22 mouse cellular contexts compared by ENCODE assay signal in genomic region chr7:45914067-45914466, GRCm38 (mm10). TPM values are rescaled to one million over a fixed set of nuclear protein-coding genes. Genes with fewer than 3 reads are reported as not detected.
DNase-seq lines count a peak whose midpoint lies in the region; ATAC-seq lines count a peak whose summit lies in the region.
"Had no signal": no experiment of that assay in that cellular context is flagged by ENCODE, and none has a peak within 500 bp of the region (broad histone marks: within the 10 kb centered on the region; RNA-seq: fewer than 3 reads in every experiment).

No protein-coding gene starts in this region.

- 0 out of 2 replicates have a peak overlapping the region, but pooled peaks have one; percentile 18 for H3K9ac ChIP-seq in kidney, embryonic 14.5 days (ENCODE audit: low read depth, low read length)
- H3K9ac ChIP-seq: embryonic facial prominence, embryonic 12.5 days; heart, embryonic 15.5 days; hindbrain, embryonic 15.5 days had no signal

- peaks cover 25% of the 10 kb centered on the region for H3K4me1 ChIP-seq in kidney, embryonic 14.5 days (ENCODE audit: control insufficient read depth, insufficient read depth, low read length)
- peaks cover 42% of the 10 kb centered on the region for H3K4me1 ChIP-seq in limb, embryonic 10.5 days

- H3K4me2 ChIP-seq in kidney, embryonic 14.5 days (replicated peaks; ENCODE audit: low read depth, low read length): no peak overlapping the region
- H3K4me2 ChIP-seq: embryonic facial prominence, embryonic 12.5 days; heart, embryonic 11.5 days; heart, embryonic 15.5 days; hindbrain, embryonic 15.5 days had no signal

- no peak for DNase-seq in kidney, adult 8-10 months
- peak; percentile 23 for DNase-seq in thymus, postnatal 14 days
- no peak for DNase-seq in thymus, postnatal 36 days
- DNase-seq in limb, embryonic 10.5 days (ENCODE audit: low spot score): no peak
- DNase-seq in adipocyte (ENCODE audit: low spot score): no peak
- no peak for DNase-seq in cerebellum, postnatal 10 days
- DNase-seq: adrenal gland, adult 8-10 months; adrenal gland, postnatal 36 days; cerebellum, adult 2 months; cerebellum, postnatal 14 days; embryo, embryonic 11 days; gastrocnemius, postnatal 36 days; heart, adult 18-20 months; heart, postnatal 14 days had no signal

- no peak overlapping the region for H3K4me3 ChIP-seq in kidney, embryonic 14.5 days (ENCODE audit: low read length)
- no peak overlapping the region for H3K4me3 ChIP-seq in limb, embryonic 10.5 days
- H3K4me3 ChIP-seq: embryonic facial prominence, embryonic 12.5 days; erythroblast, embryonic 14.5 days; forebrain, embryonic 10.5 days; heart, embryonic 15.5 days; hindbrain, embryonic 15.5 days had no signal

- H3K9me3 ChIP-seq in kidney, embryonic 14.5 days (ENCODE audit: control insufficient read depth, low read length): no peaks in the 10 kb centered on the region
- H3K9me3 ChIP-seq in limb, embryonic 10.5 days (replicated peaks): no peaks in the 10 kb centered on the region
- H3K9me3 ChIP-seq: embryonic facial prominence, embryonic 12.5 days; heart, embryonic 15.5 days; hindbrain, embryonic 15.5 days had no signal

- ATAC-seq in kidney, embryonic 14.5 days (ENCODE audit: low FRiP score, low TSS enrichment): no peak
- ATAC-seq: forebrain, embryonic 14.5 days had no signal

- no peaks in the 10 kb centered on the region for H3K27me3 ChIP-seq in kidney, embryonic 14.5 days (ENCODE audit: control insufficient read depth, insufficient read depth, low read length)
- H3K27me3 ChIP-seq in limb, embryonic 10.5 days (ENCODE audit: low read depth, poor library complexity, severe bottlenecking): no peaks in the 10 kb centered on the region
- H3K27me3 ChIP-seq: embryonic facial prominence, embryonic 12.5 days; heart, embryonic 15.5 days; hindbrain, embryonic 15.5 days had no signal

- peaks cover 5% of the 10 kb centered on the region; the same call in 1 of the 2 replicates for H3K36me3 ChIP-seq in kidney, embryonic 14.5 days (ENCODE audit: control insufficient read depth, insufficient read depth, low read length)
- peaks cover 31% of the 10 kb centered on the region for H3K36me3 ChIP-seq in limb, embryonic 10.5 days

- 88% methylated on average over 6 of the region's 6 CpGs for WGBS in kidney, embryonic 14.5 days
- WGBS in limb, embryonic 10.5 days: 88% methylated on average over 6 of the region's 6 CpGs

- H3K27ac ChIP-seq in kidney, embryonic 14.5 days (ENCODE audit: low read depth, low read length): no peak overlapping the region
- H3K27ac ChIP-seq in limb, embryonic 10.5 days: peak overlapping the region; percentile 57; the same call in 1 of the 2 replicates
- H3K27ac ChIP-seq: embryonic facial prominence, embryonic 12.5 days; forebrain, embryonic 10.5 days; heart, embryonic 15.5 days; hindbrain, embryonic 15.5 days had no signal

RNA-seq across cellular contexts. Expression of gene Emp3, which starts 7.1 kb away (rescaled TPM):
- polyA plus RNA-seq in kidney, embryonic 14.5 days (2014; fragmentation: Nextera tagmentation; extraction: Ambion mirVana): 171 and 182 TPM in 2 replicates
- polyA plus RNA-seq in limb, embryonic 10.5 days (2016; fragmentation: Nextera tagmentation; extraction: Ambion mirVana): 18.5 and 34.5 TPM in 2 replicates

RNA-seq across cellular contexts. Expression of gene Ccdc114, which starts 9.8 kb away (rescaled TPM):
- polyA plus RNA-seq in kidney, embryonic 14.5 days (2014; fragmentation: Nextera tagmentation; extraction: Ambion mirVana): 8.0 and 10.0 TPM in 2 replicates
- polyA plus RNA-seq in limb, embryonic 10.5 days (2016; fragmentation: Nextera tagmentation; extraction: Ambion mirVana): 4.4 and 6.3 TPM in 2 replicates
- polyA plus RNA-seq: erythroblast, embryonic 14.5 days had no signal

RNA-seq across cellular contexts. Expression of gene Tmem143, which starts 17.3 kb away (rescaled TPM):
- polyA plus RNA-seq in kidney, embryonic 14.5 days (2014; fragmentation: Nextera tagmentation; extraction: Ambion mirVana): 4.5 and 5.0 TPM in 2 replicates
- polyA plus RNA-seq in limb, embryonic 10.5 days (2016; fragmentation: Nextera tagmentation; extraction: Ambion mirVana): 4.8 and 5.7 TPM in 2 replicates

RNA-seq across cellular contexts. Expression of gene Syngr4, which starts 17.6 kb away (rescaled TPM):
- 0.90 and 2.1 TPM in 2 replicates for polyA plus RNA-seq in kidney, embryonic 14.5 days (2014; fragmentation: Nextera tagmentation; extraction: Ambion mirVana)
- polyA plus RNA-seq in limb, embryonic 10.5 days (2016; fragmentation: Nextera tagmentation; extraction: Ambion mirVana): 1.4 and 1.5 TPM in 2 replicates
- polyA plus RNA-seq: cerebellum, adult 2 months; hindbrain, embryonic 15.5 days had no signal

RNA-seq across cellular contexts. Expression of gene Grin2d, which starts 35.9 kb away (rescaled TPM):
- 0.28 and 0.37 TPM in 2 replicates for polyA plus RNA-seq in kidney, embryonic 14.5 days (2014; fragmentation: Nextera tagmentation; extraction: Ambion mirVana)
- polyA plus RNA-seq in limb, embryonic 10.5 days (2016; fragmentation: Nextera tagmentation; extraction: Ambion mirVana): 0.09 and 0.10 TPM in 2 replicates
